Mouse (Mus musculus): ENCODE results near the gene Dap. TPM values are rescaled to one million over a fixed set of nuclear protein-coding genes. Genes with fewer than 3 reads are reported as not detected.

Dap gene
- polyA plus RNA-seq, 1 experiment: 214 TPM

DNA sequence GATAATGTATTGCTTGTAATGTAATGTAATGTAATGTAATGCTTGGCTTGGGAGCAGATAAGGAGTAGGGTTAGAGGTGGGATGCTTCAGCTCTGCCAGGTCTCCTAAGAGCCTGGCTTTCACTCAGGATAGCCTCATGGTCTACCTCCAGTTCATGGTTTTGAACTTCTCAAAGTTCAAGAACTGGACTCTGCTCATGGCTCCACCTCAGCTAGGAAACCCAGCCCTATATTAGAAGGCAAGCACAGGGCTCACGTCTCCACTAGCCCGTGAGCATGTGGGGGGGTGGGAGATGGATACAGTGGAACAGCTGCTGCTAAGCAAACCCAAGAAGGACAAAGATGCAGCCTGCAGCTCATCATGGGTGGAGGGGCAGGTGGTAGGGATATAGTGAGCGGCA is 61.6 kb downstream of the Dap start:
- no peak overlapping the region for H3K4me3 ChIP-seq (ENCODE audit: insufficient read depth, low read length)
- TF ChIP-seq CTCF (IDR thresholded peaks at IDR 0.05; ENCODE audit: borderline replicate concordance, insufficient read depth, low read length) (no peak), POLR2A (IDR thresholded peaks at IDR 0.05; ENCODE audit: low read depth, low read length) (no peak)
- H3K27ac ChIP-seq (ENCODE audit: insufficient read depth, low read length): no peak overlapping the region
- H3K4me1 ChIP-seq (ENCODE audit: control insufficient read depth, insufficient read depth, low read length): no peaks in the 10 kb centered on the region

- TF ChIP-seq POLR2A (IDR thresholded peaks at IDR 0.05; ENCODE audit: low read depth, low read length) (no peak), CTCF (IDR thresholded peaks at IDR 0.05; ENCODE audit: borderline replicate concordance, insufficient read depth, low read length) (no peak)
- H3K4me3 ChIP-seq (ENCODE audit: insufficient read depth, low read length): no peak overlapping the region
- no peak overlapping the region for H3K27ac ChIP-seq (ENCODE audit: insufficient read depth, low read length)
- H3K4me1 ChIP-seq (ENCODE audit: control insufficient read depth, insufficient read depth, low read length): no peaks in the 10 kb centered on the region
Measured at GRCm38 (mm10) chr15:31292627-31293026, 68.5 kb downstream of the Dap start.

DNA sequence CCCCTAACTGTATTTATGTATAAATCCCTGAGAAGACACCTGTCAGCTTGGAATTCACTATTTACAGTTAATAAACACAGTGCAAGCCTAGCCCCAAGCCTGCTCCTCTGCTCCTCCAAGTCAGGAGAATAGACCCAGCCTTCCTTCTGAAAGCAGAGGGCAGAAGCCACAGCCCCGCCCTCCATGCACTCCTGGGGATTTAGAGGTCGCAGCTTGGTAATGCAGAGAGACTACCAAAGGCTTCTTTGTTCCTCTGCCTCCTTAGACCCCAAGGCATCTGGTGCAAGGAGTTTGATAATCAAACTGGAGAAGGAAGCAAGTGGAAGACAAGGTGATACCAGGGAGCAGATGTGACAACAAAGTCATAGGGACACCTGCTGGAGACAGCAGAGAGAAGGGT is 70.2 kb downstream of the Dap start:
- Histone ChIP-seq H3K4me3 (ENCODE audit: insufficient read depth, low read length) (no peak overlapping the region), H3K27ac (ENCODE audit: insufficient read depth, low read length) (no peak overlapping the region), H3K4me1 (ENCODE audit: control insufficient read depth, insufficient read depth, low read length) (no peaks in the 10 kb centered on the region)
- no peak for TF ChIP-seq POLR2A (IDR thresholded peaks at IDR 0.05; ENCODE audit: low read depth, low read length)
- TF ChIP-seq CTCF (IDR thresholded peaks at IDR 0.05; ENCODE audit: borderline replicate concordance, insufficient read depth, low read length): no peak

GRCm38 (mm10) chr15:31296882-31297776 is 73.0 kb downstream of the Dap start:
- H3K4me3 ChIP-seq (ENCODE audit: insufficient read depth, low read length): no peak overlapping the region
- no peak for TF ChIP-seq CTCF (IDR thresholded peaks at IDR 0.05; ENCODE audit: borderline replicate concordance, insufficient read depth, low read length)
- no peak for TF ChIP-seq POLR2A (IDR thresholded peaks at IDR 0.05; ENCODE audit: low read depth, low read length)
- no peaks in the 10 kb centered on the region for H3K4me1 ChIP-seq (ENCODE audit: control insufficient read depth, insufficient read depth, low read length)
- H3K27ac ChIP-seq (ENCODE audit: insufficient read depth, low read length): no peak overlapping the region

GRCm38 (mm10) chr15:31297777-31298137 is 73.6 kb downstream of the Dap start:
- no peak overlapping the region for H3K4me3 ChIP-seq (ENCODE audit: insufficient read depth, low read length)
- no peak for TF ChIP-seq CTCF (IDR thresholded peaks at IDR 0.05; ENCODE audit: borderline replicate concordance, insufficient read depth, low read length)
- no peak for TF ChIP-seq POLR2A (IDR thresholded peaks at IDR 0.05; ENCODE audit: low read depth, low read length)
- no peaks in the 10 kb centered on the region for H3K4me1 ChIP-seq (ENCODE audit: control insufficient read depth, insufficient read depth, low read length)
- H3K27ac ChIP-seq (ENCODE audit: insufficient read depth, low read length): no peak overlapping the region

DNA sequence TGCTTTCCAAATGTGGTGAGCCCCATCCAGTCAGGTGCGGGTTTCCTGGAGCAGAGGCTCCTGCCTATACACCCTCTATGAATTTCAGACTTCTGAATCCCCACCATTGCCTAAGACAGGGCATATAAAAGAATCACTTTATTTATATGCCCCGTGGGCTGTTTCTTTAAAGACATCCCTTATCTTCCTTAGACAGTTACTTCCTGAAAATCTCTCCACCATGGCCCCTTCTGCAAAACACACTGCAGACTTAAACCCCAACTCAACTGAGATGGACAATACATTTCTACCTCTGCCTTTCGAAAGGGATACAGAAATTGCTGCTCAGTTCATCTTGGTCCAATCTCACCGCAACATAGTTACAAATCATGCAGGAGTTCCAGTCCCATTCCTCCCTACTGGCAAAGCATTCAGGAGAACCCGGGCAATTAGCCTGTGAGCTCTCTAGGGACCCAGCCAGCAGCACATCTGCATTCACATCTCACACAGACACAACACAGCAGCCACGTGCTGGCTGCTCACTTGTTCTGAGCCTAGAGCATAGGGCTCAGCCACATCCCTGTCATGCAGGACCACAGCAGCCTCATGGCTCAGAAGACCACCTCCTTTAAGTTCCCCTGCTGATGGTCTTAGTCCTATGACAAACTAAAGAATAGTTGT is 75.3 kb downstream of the Dap start:
- TF ChIP-seq CTCF (IDR thresholded peaks at IDR 0.05; ENCODE audit: borderline replicate concordance, insufficient read depth, low read length): no peak
- no peak for TF ChIP-seq POLR2A (IDR thresholded peaks at IDR 0.05; ENCODE audit: low read depth, low read length)
- H3K4me3 ChIP-seq (ENCODE audit: insufficient read depth, low read length): no peak overlapping the region
- no peaks in the 10 kb centered on the region for H3K4me1 ChIP-seq (ENCODE audit: control insufficient read depth, insufficient read depth, low read length)
- H3K27ac ChIP-seq (ENCODE audit: insufficient read depth, low read length): no peak overlapping the region

- no peak for TF ChIP-seq CTCF (IDR thresholded peaks at IDR 0.05; ENCODE audit: borderline replicate concordance, insufficient read depth, low read length)
- TF ChIP-seq POLR2A (IDR thresholded peaks at IDR 0.05; ENCODE audit: low read depth, low read length): no peak
- Histone ChIP-seq H3K27ac (ENCODE audit: insufficient read depth, low read length) (no peak overlapping the region), H3K4me3 (ENCODE audit: insufficient read depth, low read length) (no peak overlapping the region), H3K4me1 (ENCODE audit: control insufficient read depth, insufficient read depth, low read length) (no peaks in the 10 kb centered on the region)
Measured at GRCm38 (mm10) chr15:31302293-31302990, 78.3 kb downstream of the Dap start.

GRCm38 (mm10) chr15:31304302-31304701 is 80.2 kb downstream of the Dap start:
- Histone ChIP-seq H3K4me3 (ENCODE audit: insufficient read depth, low read length) (no peak overlapping the region), H3K27ac (ENCODE audit: insufficient read depth, low read length) (no peak overlapping the region)
- TF ChIP-seq CTCF (IDR thresholded peaks at IDR 0.05; ENCODE audit: borderline replicate concordance, insufficient read depth, low read length) (no peak), POLR2A (IDR thresholded peaks at IDR 0.05; ENCODE audit: low read depth, low read length) (no peak)

DNA sequence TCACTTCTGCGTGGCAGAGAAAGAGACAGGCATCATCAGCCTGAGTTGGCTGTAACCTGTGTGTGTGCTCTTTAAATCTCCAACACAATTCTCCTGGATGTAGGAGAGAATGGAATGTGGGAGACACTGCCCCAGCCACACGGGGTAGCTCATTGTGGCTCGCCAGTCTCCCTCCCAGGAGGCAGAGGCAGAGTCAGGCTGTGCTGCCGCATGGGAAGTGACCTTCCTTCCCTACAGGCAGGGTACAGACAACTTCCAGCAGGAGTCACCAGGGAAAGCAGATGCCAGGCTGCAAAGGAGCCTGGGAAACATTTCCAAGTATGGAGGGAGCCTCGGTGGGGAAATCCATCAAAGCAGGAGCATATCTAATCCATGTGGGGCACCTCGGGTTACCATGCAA is 81.1 kb downstream of the Dap start:
- Histone ChIP-seq H3K4me3 (ENCODE audit: insufficient read depth, low read length) (no peak overlapping the region), H3K27ac (ENCODE audit: insufficient read depth, low read length) (no peak overlapping the region), H3K4me1 (ENCODE audit: control insufficient read depth, insufficient read depth, low read length) (no peaks in the 10 kb centered on the region)
- no peak for TF ChIP-seq POLR2A (IDR thresholded peaks at IDR 0.05; ENCODE audit: low read depth, low read length)
- no peak for TF ChIP-seq CTCF (IDR thresholded peaks at IDR 0.05; ENCODE audit: borderline replicate concordance, insufficient read depth, low read length)

More at GRCm38 (mm10) chr15:31304302-31304701, 80.2 kb downstream of the Dap start:
- H3K4me1 ChIP-seq (ENCODE audit: control insufficient read depth, insufficient read depth, low read length): no peaks in the 10 kb centered on the region

Measured in embryonic fibroblast, embryonic 13.5 days (primary cell).